Mouse (Mus musculus) C2C12 (cell line): ENCODE data around the gene Tgfbrap1.

Experiments used
- CEBPB ChIP-seq: IDR thresholded peaks from one replicate; pipeline ENCODE4 v1.6.1; 2011; ENCODE audit warnings: low read depth, mild to moderate bottlenecking, control low read depth, moderate library complexity
- CTCF ChIP-seq: IDR thresholded peaks from one replicate; pipeline ENCODE4 v1.5.1; 2011; ENCODE audit not compliant: control insufficient read depth, insufficient read depth, insufficient read length
- FOSL1 ChIP-seq: IDR thresholded peaks from one replicate; pipeline ENCODE4 v1.8.0; 2011; ENCODE audit warnings: mild to moderate bottlenecking, low read length; ENCODE audit not compliant: poor library complexity, insufficient read depth, severe bottlenecking
- MAX ChIP-seq: IDR thresholded peaks from one replicate; pipeline ENCODE4 v1.6.1; 2011; ENCODE audit warnings: mild to moderate bottlenecking, control low read depth
- MYOD1 ChIP-seq: IDR thresholded peaks from one replicate; pipeline ENCODE4 v1.6.1; 2011; ENCODE audit warnings: low read depth; ENCODE audit not compliant: control insufficient read depth, insufficient read length
- USF1 ChIP-seq: IDR thresholded peaks from one replicate; pipeline ENCODE4 v1.6.1; 2011; ENCODE audit warnings: low read depth, mild to moderate bottlenecking, control low read depth, moderate library complexity

GRCm38 (mm10) chr1:43036014-43036413, 62.4 kb downstream of the Tgfbrap1 start:
- TF ChIP-seq CTCF (no peak), CEBPB (no peak), FOSL1 (no peak), MAX (no peak), USF1 (no peak), MYOD1 (no peak)
